Mouse (Mus musculus): ENCODE measurements around the gene Ica1l. TPM values are rescaled to one million over a fixed set of nuclear protein-coding genes. Genes with fewer than 3 reads are reported as not detected.

Gene Ica1l
- total RNA-seq, 2 experiments from 2014 or later: 0.35 to 0.72 TPM

GRCm38 (mm10) chr1:59966171-59966785 is 76.7 kb downstream of the Ica1l start:
- DNase-seq: no peak

- DNase-seq: no peak
These were observed 83.0 kb downstream of the Ica1l start for GRCm38 (mm10) chr1:59959941-59960340.

- no peak for DNase-seq
These were observed 85.8 kb downstream of the Ica1l start for GRCm38 (mm10) chr1:59957206-59957605.

- DNase-seq: no peak
These were observed 95.5 kb downstream of the Ica1l start for GRCm38 (mm10) chr1:59947509-59947908.

- no peak for DNase-seq
These were observed 97.0 kb downstream of the Ica1l start for GRCm38 (mm10) chr1:59945969-59946368.

GRCm38 (mm10) chr1:59943825-59944224 is 99.2 kb downstream of the Ica1l start:
- no peak for DNase-seq

GRCm38 (mm10) chr1:59942057-59942790 is 100.8 kb downstream of the Ica1l start:
- no peak for DNase-seq

GRCm38 (mm10) chr1:59941063-59941462 is 101.9 kb downstream of the Ica1l start:
- DNase-seq: no peak

- DNase-seq: no peak
These were observed 110.0 kb downstream of the Ica1l start for GRCm38 (mm10) chr1:59932991-59933390.

Other genes with a start within 250 kb of the Ica1l start
- 1 to 10 TPM; 7.9 to 8.8 TPM for gene Fam117b, start 130.2 kb downstream of the Ica1l start, total RNA-seq (2021)
- 10 to 100 TPM in 1 of 2 experiments, 1 to 10 TPM in 1; 7.7 to 11.6 TPM for gene Carf, start 55.1 kb upstream of the Ica1l start, total RNA-seq (2021)
- gene Wdr12, start 55.5 kb upstream of the Ica1l start, total RNA-seq (2021): 10 to 100 TPM; 13.4 to 14.2 TPM
- 10 to 100 TPM; 22.4 to 32.3 TPM for gene Nbeal1, start 137.4 kb upstream of the Ica1l start, total RNA-seq (2021)

Data from gastrocnemius, postnatal 10 days (tissue).